Mouse (Mus musculus) testis, adult 2 months (tissue): Measurements from ENCODE around the gene Slc25a3.

Source experiments
- CTCF ChIP-seq: fragments of 200-500 bp; IDR thresholded peaks from 2 replicates; pipeline ENCODE4 v1.5.1; 2012; ENCODE audit warnings: low read depth, mild to moderate bottlenecking, inconsistent platforms, low read length, moderate library complexity; ENCODE audit not compliant: control insufficient read depth, insufficient read depth, insufficient replicate concordance
- POLR2A ChIP-seq: fragments of 200-500 bp; IDR thresholded peaks from 2 replicates; pipeline ENCODE4 v1.6.1; 2012; ENCODE audit warnings: low read depth, mild to moderate bottlenecking, inconsistent platforms, low read length, moderate library complexity; ENCODE audit not compliant: control insufficient read depth

DNA sequence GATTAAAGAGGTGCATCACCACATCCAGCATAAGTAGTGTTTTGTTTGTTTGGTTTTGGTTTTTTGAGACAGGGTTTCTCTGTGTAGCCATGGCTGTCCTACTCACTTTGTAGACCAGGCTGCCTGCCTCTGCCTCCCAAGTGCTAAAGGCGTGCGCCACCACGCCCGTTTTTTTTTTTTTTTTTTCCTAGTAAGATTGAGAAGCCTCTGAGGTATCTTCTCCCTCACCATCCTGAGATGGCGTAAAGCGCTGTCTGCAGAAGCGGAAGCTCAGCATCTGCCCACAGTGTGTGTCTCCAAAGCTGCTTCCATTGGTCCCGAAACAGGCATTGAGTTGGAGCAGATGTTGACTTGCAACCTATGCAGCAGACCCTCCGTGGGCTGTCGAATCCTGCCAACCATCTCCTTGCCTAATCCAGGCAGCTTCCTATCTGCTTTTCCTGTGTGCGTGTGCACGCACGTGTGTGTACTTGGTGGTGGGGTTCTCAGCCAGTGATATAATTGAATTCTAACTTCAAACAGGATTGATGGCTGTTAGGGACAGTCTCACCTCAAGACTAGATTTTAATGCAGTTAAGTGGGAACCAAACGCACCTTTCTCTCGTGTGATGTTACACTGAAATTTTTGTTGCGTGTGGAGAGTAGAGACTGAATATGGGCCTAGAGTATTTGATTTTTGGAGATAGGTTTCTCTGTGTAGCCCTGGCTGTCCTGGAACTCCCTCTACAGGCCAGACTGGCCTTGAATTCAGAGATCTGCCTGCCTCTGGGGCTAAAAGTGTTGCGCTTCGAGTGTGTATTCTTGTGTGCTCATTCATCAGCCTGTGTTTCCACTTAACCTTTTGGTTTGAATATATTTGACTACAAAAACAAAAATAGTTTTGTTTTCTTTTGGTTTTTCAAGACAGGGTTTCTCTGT is 19.7 kb upstream of the Slc25a3 start:
- TF ChIP-seq CTCF (no peak), POLR2A (no peak)
